Mouse (Mus musculus) erythroblast, embryonic 14.5 days (primary cell): ENCODE measurements around the gene Gad2. TPM values are rescaled to one million over a fixed set of nuclear protein-coding genes. Genes with fewer than 3 reads are reported as not detected.

Experiments used
- H3K27me3 ChIP-seq: 2 replicates; pipeline ENCODE4 v1.6.1; 2012; ENCODE audit warnings: inconsistent platforms; ENCODE audit not compliant: control insufficient read depth
- H3K36me3 ChIP-seq: 2 replicates; pipeline ENCODE4 v1.6.1; 2012; ENCODE audit warnings: mild to moderate bottlenecking, inconsistent platforms; ENCODE audit not compliant: control insufficient read depth
- H3K4me1 ChIP-seq: 2 replicates; pipeline ENCODE4 v1.6.1; 2012; ENCODE audit warnings: inconsistent platforms; ENCODE audit not compliant: control insufficient read depth
- H3K4me3 ChIP-seq: replicated peaks from 2 replicates; pipeline ENCODE3; 2012; ENCODE audit warnings: moderate library complexity, mild to moderate bottlenecking, inconsistent platforms
- H3K9me3 ChIP-seq: 2 replicates; pipeline ENCODE4 v1.6.1; 2012; ENCODE audit warnings: low read length, inconsistent platforms, mixed read lengths; ENCODE audit not compliant: control insufficient read depth
- GATA1 ChIP-seq: IDR thresholded peaks from 2 replicates; pipeline ENCODE4 v1.6.1; 2012; ENCODE audit warnings: low read length, inconsistent platforms, mixed read lengths
- TAL1 ChIP-seq: IDR thresholded peaks from 3 replicates; pipeline ENCODE4 v1.6.1; 2012; ENCODE audit warnings: low read length, inconsistent platforms, mixed read lengths
- polyA plus RNA-seq: library from polyadenylated mRNA; stranded (reverse); fragments of >175 nt; gene quantifications from 2 replicates; pipeline ENCODE4 v1.2.3, GENCODE M21; 2012

Gene Gad2
- polyA plus RNA-seq, 1 experiment, result not detected

DNA sequence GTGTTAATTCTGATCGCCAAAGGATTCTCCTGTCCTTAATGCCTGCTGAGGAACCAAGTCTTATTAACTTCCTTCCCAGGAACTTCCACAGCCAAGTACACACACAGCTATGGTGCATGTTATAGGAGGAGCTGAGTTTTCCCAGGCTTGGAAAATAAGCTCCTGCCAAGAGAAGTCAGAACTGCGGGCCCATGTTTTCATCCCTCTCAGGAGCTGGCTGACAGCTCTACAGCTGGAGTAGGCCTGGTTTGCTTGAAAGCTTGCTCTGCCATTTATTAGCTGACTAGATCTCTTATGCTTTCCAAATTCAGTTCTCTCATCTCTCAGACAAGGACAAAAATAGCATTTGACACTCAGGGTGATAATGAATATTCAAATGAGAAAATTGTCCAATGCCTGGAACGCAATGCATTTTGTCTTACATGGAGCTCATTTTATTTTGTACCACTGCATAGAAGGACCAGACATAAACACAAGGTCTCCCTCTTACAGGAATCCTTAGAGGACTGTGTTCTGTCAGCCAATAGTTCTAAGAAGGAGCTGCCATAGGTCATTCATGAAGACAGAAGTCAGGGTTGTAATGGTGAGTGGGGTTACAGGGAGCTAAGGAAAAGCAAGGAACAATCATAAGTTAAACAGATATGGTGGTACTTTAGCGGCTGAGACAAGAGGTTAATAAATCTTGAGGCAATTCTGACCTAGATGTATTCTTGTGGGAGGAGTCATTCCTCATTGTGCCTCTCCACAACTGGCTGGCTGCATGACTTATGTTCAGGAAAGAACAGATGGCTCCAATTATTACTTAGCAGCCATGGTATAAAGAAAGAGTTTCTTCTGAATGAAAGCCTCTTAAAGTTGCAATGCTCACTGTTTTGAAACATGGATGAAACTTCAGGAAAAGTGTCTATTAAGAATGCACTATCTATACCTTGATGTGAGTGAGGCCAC, 83.0 kb downstream of the Gad2 start:
- no peaks in the 10 kb centered on the region for H3K27me3 ChIP-seq
- no peaks in the 10 kb centered on the region for H3K36me3 ChIP-seq
- H3K9me3 ChIP-seq, result no peaks in the 10 kb centered on the region
- H3K4me1 ChIP-seq, result no peaks in the 10 kb centered on the region
- H3K4me3 ChIP-seq, result no peak overlapping the region
- TF ChIP-seq GATA1 (no peak), TAL1 (no peak)

DNA sequence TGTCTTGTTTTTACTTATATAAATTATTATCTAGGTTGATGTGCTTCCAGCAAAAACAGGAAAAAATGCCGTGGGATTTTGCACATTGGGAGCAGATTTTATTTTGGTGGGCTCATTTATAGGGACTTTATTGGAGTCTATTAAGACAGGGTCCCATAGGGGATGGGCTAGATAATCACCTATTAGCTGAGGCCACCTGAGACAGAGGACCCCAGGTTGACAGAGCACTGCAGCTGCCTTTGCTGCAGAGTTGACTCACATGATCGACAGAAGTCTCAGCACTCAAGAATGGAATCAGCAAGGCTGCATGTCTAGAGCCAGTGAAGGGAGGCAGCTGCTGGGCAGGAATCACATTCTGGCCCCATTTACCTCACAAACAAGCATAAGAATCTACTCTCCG, 84.2 kb downstream of the Gad2 start:
- Histone ChIP-seq H3K4me1 (no peaks in the 10 kb centered on the region), H3K4me3 (no peak overlapping the region), H3K36me3 (no peaks in the 10 kb centered on the region), H3K27me3 (no peaks in the 10 kb centered on the region), H3K9me3 (no peaks in the 10 kb centered on the region)
- TF ChIP-seq GATA1 (no peak), TAL1 (no peak)

DNA sequence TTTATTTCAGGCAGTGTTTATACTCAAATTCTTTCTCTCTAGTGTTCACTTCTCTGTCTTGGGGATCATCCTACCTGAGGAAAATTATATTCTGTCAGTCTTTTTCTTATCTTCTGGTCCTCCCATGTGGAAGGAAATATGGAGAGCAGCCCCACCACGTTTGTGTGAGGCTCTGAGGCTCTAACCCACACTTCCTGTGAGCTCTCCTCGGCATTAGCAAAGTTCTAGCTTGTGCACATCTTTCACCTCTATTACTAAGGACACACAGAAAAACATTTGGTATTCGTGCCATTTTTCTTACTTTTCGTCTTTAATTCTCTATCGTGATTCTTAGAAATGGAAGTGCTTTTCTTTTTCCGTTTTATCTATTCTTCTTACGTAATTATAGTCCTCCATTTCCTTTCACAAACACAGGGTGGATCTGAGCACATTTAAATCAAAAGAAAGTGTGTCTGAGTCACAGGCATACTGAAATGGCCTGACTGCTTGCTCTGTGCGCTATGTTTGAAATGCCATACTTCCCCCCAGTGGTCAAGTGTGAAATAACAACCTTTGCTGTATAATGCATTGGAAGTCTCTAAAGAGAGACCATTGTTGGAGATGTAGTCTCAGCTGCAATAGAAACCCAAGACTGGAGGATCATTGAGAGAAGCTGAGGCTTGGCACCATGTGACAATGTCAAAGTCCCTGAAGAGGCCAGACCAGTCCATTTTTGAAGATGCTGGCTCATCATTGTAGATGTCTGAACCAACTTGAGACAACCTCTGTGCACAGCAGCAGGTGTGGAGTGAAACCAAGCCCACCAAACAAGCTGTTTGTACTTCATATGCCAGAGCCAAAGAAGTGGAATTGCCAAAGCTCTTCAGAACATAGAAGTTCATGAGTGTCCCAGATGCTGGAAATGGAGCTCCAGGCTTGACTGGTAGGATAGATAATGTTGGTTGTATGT, 99.8 kb downstream of the Gad2 start:
- H3K4me1 ChIP-seq, result no peaks in the 10 kb centered on the region
- TF ChIP-seq GATA1 (no peak), TAL1 (no peak)
- no peaks in the 10 kb centered on the region for H3K9me3 ChIP-seq
- no peak overlapping the region for H3K4me3 ChIP-seq
- H3K36me3 ChIP-seq, result no peaks in the 10 kb centered on the region
- no peaks in the 10 kb centered on the region for H3K27me3 ChIP-seq

DNA sequence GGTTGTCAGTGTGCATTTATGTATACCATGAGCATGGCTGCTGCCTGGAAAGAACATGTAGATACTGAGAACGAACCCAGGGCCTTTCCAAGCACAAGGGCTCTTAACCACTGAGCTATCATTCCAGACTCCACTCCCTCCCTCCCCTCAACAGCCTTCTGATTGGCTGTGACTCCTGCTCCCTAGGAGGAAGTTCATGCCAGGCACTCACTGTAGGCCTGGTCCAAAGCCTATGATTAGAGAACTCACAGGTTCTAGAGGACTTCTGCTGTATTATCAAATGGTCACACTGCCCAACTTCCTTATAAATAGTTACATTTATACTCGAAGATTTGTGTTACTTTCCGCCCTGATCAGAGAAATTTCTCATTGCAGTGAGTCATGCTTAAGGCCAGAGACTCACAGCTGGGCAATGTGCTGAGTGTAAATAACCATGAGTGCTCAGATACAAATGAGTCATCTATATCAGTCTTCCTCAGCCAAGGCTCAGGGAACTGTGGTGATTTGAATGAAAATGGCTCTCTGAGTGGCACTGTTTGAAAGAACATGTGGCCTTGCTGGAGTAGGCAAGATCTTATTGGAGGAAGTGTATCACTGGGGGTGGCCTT, 102.0 kb downstream of the Gad2 start:
- TF ChIP-seq TAL1 (no peak), GATA1 (no peak)
- Histone ChIP-seq H3K4me3 (no peak overlapping the region), H3K4me1 (no peaks in the 10 kb centered on the region), H3K36me3 (no peaks in the 10 kb centered on the region), H3K9me3 (no peaks in the 10 kb centered on the region), H3K27me3 (no peaks in the 10 kb centered on the region)

DNA sequence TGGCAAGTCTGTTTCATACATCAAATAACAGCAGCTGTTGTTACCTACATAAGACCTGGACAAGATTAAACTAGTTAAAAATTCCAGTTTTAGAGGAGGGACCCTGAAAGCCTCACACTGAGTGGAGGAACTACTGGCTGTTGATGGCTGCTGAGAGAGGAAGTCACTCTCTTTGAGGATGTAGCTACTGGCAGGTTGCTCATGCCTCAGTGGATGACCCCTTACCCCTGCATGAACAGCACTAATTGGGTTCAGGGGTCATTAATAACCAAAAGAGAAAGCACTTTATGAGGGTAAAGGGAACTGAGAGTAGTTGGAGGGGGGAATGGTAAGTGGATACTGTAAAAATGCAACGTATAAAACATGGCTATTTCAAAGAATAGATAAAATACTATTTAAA, 105.1 kb downstream of the Gad2 start:
- Histone ChIP-seq H3K4me1 (no peaks in the 10 kb centered on the region), H3K9me3 (no peaks in the 10 kb centered on the region), H3K36me3 (no peaks in the 10 kb centered on the region), H3K27me3 (no peaks in the 10 kb centered on the region), H3K4me3 (no peak overlapping the region)
- TF ChIP-seq GATA1 (no peak), TAL1 (no peak)

DNA sequence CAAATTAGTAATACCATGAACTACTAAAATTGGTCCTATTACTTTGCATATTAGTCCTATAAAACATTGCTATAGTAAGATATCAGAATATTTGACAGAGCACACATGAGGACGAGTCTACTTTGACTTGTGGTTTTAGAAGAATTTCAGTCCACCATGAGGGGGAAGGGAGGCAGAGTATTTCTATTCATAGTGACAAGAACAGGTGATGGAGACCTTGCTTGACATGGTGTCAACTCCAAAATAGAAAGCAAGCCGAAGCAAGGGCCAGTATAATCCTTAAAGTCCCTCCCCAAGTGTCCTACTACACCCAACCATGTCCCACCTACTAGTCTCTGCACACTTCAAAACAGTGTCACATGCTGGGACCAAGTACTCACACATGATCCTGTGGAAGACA, 114.1 kb downstream of the Gad2 start:
- no peaks in the 10 kb centered on the region for H3K27me3 ChIP-seq
- no peak for TF ChIP-seq GATA1
- TF ChIP-seq TAL1, result no peak
- H3K4me3 ChIP-seq, result no peak overlapping the region
- H3K36me3 ChIP-seq, result no peaks in the 10 kb centered on the region
- H3K4me1 ChIP-seq, result no peaks in the 10 kb centered on the region
- H3K9me3 ChIP-seq, result 0 out of 2 replicates have a peak, but pooled peaks cover 5% of the 10 kb centered on the region

DNA sequence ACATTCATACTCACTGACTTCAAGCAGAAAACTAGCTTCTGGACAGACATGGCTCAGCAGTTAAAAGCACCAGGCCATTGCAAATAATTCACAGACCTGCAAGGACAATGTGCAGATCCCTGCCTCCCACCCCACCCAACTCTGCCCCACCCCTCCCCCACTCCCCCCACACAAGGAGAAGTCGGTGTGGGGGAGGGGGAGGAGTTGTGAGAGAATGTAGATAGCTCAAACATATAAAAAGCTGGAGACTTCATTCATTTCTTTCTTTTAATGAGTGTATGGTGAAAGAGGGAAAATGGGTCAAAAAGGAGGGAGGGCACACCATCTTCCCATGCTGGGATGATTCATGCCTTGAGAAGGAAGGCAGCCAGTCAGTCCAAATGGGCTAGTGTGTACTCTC, 117.4 kb downstream of the Gad2 start:
- Histone ChIP-seq H3K36me3 (no peaks in the 10 kb centered on the region), H3K9me3 (0 out of 2 replicates have a peak, but pooled peaks cover 5% of the 10 kb centered on the region), H3K27me3 (peaks cover 3% of the 10 kb centered on the region), H3K4me3 (no peak overlapping the region), H3K4me1 (peaks cover 3% of the 10 kb centered on the region)
- TF ChIP-seq TAL1 (no peak), GATA1 (no peak)

DNA sequence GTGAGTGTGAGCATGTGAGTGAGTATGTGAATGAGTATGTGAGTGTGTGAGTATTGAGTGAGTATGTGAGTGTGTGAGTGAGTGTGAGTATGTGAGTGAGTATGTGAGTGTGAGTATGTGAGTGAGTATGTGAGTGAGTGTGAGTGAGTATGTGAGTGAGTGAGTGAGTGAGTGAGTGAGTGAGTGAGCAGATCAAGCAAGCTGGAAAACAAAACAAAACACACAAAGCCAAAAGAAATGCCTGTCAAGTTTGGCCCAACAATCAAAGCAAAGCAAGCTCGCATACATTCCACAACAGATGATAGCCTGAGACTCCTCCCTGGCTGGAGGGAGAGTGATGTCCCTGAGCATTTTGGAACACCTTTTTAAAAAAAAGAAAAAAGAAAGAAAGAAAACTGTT, 118.4 kb downstream of the Gad2 start:
- Histone ChIP-seq H3K36me3 (no peaks in the 10 kb centered on the region), H3K9me3 (0 out of 2 replicates have a peak, but pooled peaks cover 5% of the 10 kb centered on the region), H3K27me3 (peaks cover 3% of the 10 kb centered on the region), H3K4me1 (peaks cover 3% of the 10 kb centered on the region), H3K4me3 (no peak overlapping the region)
- TF ChIP-seq GATA1 (no peak), TAL1 (no peak)
